Mouse (Mus musculus): Measurements from ENCODE around the gene R3hdm2. TPM values are rescaled to one million over a fixed set of nuclear protein-coding genes. Genes with fewer than 3 reads are reported as not detected.

The R3hdm2 gene
- polyA plus RNA-seq, 1 experiment from 2014 or later = 33.8 TPM

DNA sequence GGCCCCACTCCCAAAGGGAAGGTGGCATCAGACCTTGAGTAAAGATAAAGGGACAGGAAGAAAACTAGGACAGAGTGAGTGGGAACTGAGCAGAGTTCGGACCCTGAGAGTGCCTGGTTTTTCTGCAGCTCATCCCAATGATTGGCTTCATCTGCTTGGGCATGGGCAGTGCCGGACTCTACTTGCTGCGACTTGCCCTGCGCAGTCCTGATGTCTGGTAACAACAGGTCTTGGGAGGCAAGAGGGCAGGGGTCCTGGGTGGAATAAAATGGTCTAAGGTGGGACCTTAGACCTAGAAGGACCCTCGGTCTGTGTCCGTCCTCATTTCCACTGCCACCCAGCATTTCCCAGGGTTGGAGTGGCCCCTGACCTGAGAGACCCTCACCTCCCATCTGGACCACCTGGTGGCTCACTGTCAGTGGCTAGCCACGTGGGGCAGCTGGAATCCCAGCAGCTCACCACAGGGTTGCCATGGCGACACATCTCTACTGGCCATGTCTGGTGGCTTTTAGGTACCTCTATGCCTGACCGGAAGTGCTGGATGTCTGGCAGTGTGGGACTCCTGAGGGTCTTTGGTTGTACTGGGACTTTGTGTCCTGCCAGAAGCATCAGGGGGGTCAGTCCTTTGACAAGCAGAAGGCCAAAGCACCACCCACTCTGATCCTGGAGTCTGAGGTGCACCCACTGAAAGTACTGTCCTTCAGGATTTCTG is 135.3 kb downstream of the R3hdm2 start:
- Histone ChIP-seq H3K4me1 (ENCODE audit: insufficient read depth) (peaks cover 14% of the 10 kb centered on the region), H3K27ac (ENCODE audit: low read depth) (no peak overlapping the region), H3K9me3 (ENCODE audit: low read depth, low read length) (no peaks in the 10 kb centered on the region), H3K4me3 (ENCODE audit: low read depth, low read length) (0 out of 2 replicates have a peak overlapping the region, but pooled peaks have one; percentile 3), H3K4me2 (peak overlapping the region; percentile 54), H3K9ac (no peak overlapping the region), H3K36me3 (ENCODE audit: insufficient read depth) (peaks cover 33% of the 10 kb centered on the region), H3K27me3 (ENCODE audit: insufficient read depth, low read length) (peaks cover 57% of the 10 kb centered on the region)
- TF ChIP-seq CTCF (IDR thresholded peaks at IDR 0.05; ENCODE audit: low read depth) = no peak
- DNase-seq = no peak
- 31% methylated on average over 9 of the region's 9 CpGs for WGBS
- no peak for ATAC-seq (ENCODE audit: insufficient read depth)

DNA sequence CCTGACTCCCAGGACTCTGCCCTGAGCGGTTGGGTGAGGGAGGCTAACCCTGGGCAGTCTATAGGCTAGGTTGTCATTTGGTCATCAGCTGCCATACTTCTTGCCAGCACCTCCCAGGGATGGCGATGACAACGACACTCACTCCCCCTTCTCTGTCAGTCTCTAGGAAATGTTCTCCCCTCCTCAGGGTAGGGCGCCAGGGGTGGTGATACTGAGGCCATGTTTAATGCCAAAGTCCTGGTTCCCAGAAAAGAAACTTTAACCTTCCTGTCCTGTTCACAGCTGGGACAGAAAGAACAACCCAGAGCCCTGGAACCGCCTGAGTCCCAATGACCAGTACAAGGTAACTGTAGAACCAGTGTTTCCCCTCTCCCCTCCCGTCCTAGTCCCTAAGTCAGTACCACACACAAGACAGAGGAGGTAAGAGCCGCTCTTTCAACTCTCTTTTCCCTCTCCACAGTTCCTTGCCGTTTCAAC is 135.9 kb downstream of the R3hdm2 start:
- Histone ChIP-seq H3K9ac (peak overlapping the region; percentile 7; the same call in 1 of the 2 replicates), H3K27ac (ENCODE audit: low read depth) (no peak overlapping the region), H3K4me3 (ENCODE audit: low read depth, low read length) (peak overlapping the region; percentile 7; the same call in 1 of the 2 replicates), H3K9me3 (ENCODE audit: low read depth, low read length) (no peaks in the 10 kb centered on the region), H3K27me3 (ENCODE audit: insufficient read depth, low read length) (peaks cover 51% of the 10 kb centered on the region), H3K4me1 (ENCODE audit: insufficient read depth) (peaks cover 17% of the 10 kb centered on the region), H3K36me3 (ENCODE audit: insufficient read depth) (peaks cover 36% of the 10 kb centered on the region), H3K4me2 (peak overlapping the region; percentile 54)
- DNase-seq = no peak
- no peak for ATAC-seq (ENCODE audit: insufficient read depth)
- TF ChIP-seq CTCF (IDR thresholded peaks at IDR 0.05; ENCODE audit: low read depth) = no peak
- WGBS = 21% methylated on average over 8 of the region's 8 CpGs

DNA sequence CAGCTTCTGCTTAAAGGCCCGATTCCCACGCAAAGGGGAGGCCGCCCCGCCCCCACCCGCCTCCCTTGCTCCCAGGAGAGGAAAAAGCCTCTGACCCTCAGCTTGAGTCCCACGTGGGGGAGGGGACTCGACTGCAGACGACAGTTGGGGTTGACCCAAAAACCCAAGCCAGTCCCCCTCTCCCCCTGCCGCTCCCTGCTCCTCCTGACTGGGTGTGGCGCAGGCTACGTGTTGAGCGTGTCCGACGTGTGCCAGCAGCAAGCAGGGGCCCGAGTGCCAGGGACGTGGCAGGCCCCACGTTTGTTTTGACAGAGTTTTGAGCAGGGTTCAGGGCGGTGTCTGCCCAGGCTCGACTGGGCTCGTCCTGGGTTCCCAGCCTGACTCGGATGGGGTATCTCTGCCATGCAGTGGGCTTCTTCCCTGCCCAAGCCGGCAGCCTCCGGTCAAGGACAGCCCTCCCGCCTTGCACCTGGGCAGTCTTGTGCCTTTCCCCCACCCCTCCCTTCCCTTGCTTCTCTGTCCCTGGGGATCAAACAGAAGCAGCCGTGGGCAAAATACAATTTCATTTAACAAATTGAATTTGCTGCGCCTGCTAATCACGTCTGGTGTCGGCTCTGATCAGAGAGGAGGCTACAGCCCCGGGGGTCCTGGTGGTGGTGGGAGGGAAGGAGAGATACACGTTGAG is 136.6 kb downstream of the R3hdm2 start:
- peaks cover 44% of the 10 kb centered on the region for H3K27me3 ChIP-seq (ENCODE audit: insufficient read depth, low read length)
- no peak for TF ChIP-seq CTCF (IDR thresholded peaks at IDR 0.05; ENCODE audit: low read depth)
- H3K4me1 ChIP-seq (ENCODE audit: insufficient read depth) = peaks cover 22% of the 10 kb centered on the region
- peak overlapping the region; percentile 54 for H3K4me2 ChIP-seq
- no peaks in the 10 kb centered on the region for H3K9me3 ChIP-seq (ENCODE audit: low read depth, low read length)
- H3K9ac ChIP-seq = peak overlapping the region; percentile 20; the same call in 1 of the 2 replicates
- 12% methylated on average over 30 of the region's 30 CpGs for WGBS
- H3K4me3 ChIP-seq (ENCODE audit: low read depth, low read length) = peak overlapping the region; percentile 7; the same call in 1 of the 2 replicates
- ATAC-seq (ENCODE audit: insufficient read depth) = peak; percentile 12
- DNase-seq = peak; percentile 79
- 0 out of 2 replicates have a peak overlapping the region, but pooled peaks have one; percentile 47 for H3K27ac ChIP-seq (ENCODE audit: low read depth)
- H3K36me3 ChIP-seq (ENCODE audit: insufficient read depth) = peaks cover 36% of the 10 kb centered on the region

DNA sequence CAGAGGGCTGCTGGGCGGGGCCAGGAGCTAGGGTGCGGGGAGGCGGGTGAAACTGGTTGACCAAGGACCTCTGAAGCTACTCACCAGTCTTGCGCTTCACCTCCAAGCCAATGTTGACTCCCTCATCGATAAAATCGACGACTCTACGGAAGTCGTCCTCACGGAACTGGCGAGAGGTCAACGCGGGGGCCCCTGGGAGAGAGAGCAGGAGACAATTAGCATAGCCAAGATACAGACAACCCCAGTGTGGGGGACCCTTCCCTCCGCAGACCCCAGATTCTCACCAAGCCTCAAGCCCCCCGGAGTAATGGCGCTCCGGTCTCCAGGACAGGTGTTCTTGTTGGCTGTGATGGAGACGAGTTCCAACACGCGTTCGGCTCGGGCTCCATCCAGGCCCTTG is 137.8 kb downstream of the R3hdm2 start:
- no peak for DNase-seq
- H3K36me3 ChIP-seq (ENCODE audit: insufficient read depth) = peaks cover 36% of the 10 kb centered on the region
- H3K9me3 ChIP-seq (ENCODE audit: low read depth, low read length) = no peaks in the 10 kb centered on the region
- ATAC-seq (ENCODE audit: insufficient read depth) = no peak
- peaks cover 22% of the 10 kb centered on the region for H3K4me1 ChIP-seq (ENCODE audit: insufficient read depth)
- H3K9ac ChIP-seq = no peak overlapping the region
- no peak for TF ChIP-seq CTCF (IDR thresholded peaks at IDR 0.05; ENCODE audit: low read depth)
- H3K27ac ChIP-seq (ENCODE audit: low read depth) = no peak overlapping the region
- no peak overlapping the region for H3K4me3 ChIP-seq (ENCODE audit: low read depth, low read length)
- no peak overlapping the region for H3K4me2 ChIP-seq
- peaks cover 36% of the 10 kb centered on the region for H3K27me3 ChIP-seq (ENCODE audit: insufficient read depth, low read length)
- 92% methylated on average over 22 of the region's 22 CpGs for WGBS

DNA sequence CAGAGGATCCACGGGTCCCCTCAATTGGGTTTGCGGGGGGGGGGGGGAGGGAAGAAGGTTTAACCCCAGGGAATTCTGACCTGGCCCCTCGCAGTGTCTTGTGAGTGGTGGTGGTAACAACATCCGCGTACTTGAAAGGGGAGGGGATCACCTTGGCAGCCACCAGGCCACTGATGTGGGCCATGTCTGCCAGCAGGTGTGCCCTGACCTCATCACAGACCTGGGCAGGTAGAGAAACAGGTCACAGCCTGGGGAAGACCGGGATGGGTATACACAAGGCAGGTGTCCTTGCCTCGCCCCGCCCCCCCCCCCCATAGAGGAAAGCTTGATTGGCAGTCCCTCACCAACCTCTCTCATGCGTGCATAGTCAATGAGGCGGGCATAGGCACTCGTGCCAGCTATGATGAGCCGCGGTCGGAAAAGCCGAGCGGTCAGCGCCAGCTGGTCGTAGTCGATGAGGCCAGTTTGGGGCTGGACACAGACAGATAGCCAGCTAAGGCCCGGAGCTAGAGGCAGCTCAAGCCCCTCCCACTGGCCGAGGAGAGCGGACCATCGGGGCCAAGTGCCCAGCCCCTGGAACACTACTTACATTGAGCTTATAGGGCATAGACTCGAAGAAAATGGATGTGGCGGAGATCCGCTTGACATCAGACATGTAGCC is 139.0 kb downstream of the R3hdm2 start:
- peaks cover 14% of the 10 kb centered on the region for H3K4me1 ChIP-seq (ENCODE audit: insufficient read depth)
- H3K27me3 ChIP-seq (ENCODE audit: insufficient read depth, low read length) = peaks cover 30% of the 10 kb centered on the region
- no peak for TF ChIP-seq CTCF (IDR thresholded peaks at IDR 0.05; ENCODE audit: low read depth)
- no peak for DNase-seq
- no peaks in the 10 kb centered on the region for H3K9me3 ChIP-seq (ENCODE audit: low read depth, low read length)
- 89% methylated on average over 25 of the region's 26 CpGs for WGBS
- no peak overlapping the region for H3K9ac ChIP-seq
- peaks cover 36% of the 10 kb centered on the region for H3K36me3 ChIP-seq (ENCODE audit: insufficient read depth)
- H3K4me3 ChIP-seq (ENCODE audit: low read depth, low read length) = no peak overlapping the region
- H3K27ac ChIP-seq (ENCODE audit: low read depth) = no peak overlapping the region
- no peak for ATAC-seq (ENCODE audit: insufficient read depth)
- no peak overlapping the region for H3K4me2 ChIP-seq

DNA sequence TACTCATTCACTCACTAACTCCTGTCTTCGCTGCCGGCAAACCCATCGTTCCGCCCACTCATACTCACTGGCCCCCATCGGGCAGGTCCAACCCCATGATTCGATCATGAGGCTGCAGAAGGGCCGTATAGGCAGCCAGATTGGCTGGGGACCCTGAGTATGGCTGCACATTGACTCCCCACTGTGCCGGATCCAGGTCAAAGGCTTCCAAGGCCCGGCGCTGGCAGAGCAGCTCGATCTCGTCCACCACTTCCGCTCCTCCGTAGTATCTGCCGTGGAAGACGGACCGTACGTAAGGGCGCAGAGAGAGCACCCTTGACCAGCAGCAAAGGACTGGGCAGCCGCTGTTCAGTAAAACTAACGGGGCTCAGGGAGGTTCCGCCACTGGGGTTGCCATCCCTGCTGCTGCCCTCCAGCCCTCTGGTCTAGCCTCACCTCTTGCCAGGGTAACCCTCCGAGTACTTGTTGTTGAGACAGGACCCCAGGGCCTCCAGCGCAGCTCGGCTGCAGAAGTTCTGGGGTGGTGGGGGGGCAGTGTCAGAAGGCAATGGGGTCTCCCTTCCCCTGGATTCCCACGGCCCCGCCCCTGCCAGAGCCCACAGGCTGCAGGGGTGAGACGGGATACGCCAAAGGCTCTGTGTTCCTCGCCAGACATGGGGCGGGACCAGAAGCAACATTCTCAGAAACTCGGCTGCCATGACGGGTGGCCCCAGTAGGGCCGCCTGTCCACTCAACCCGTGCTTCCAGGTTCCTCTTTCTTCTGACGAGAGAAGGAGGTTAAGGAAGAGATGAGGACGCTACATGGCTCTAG is 140.0 kb downstream of the R3hdm2 start:
- H3K4me2 ChIP-seq = peak overlapping the region; percentile 96; the same call in 1 of the 2 replicates
- 93% methylated on average over 37 of the region's 37 CpGs for WGBS
- no peak overlapping the region for H3K27ac ChIP-seq (ENCODE audit: low read depth)
- H3K9ac ChIP-seq = no peak overlapping the region
- no peak for ATAC-seq (ENCODE audit: insufficient read depth)
- TF ChIP-seq CTCF (IDR thresholded peaks at IDR 0.05; ENCODE audit: low read depth) = no peak
- peak overlapping the region; percentile 56; the same call in 1 of the 2 replicates for H3K4me3 ChIP-seq (ENCODE audit: low read depth, low read length)
- peaks cover 14% of the 10 kb centered on the region for H3K4me1 ChIP-seq (ENCODE audit: insufficient read depth)
- no peaks in the 10 kb centered on the region for H3K9me3 ChIP-seq (ENCODE audit: low read depth, low read length)
- DNase-seq = no peak
- peaks cover 36% of the 10 kb centered on the region for H3K36me3 ChIP-seq (ENCODE audit: insufficient read depth)
- H3K27me3 ChIP-seq (ENCODE audit: insufficient read depth, low read length) = peaks cover 30% of the 10 kb centered on the region
